Mouse (Mus musculus) thymus, postnatal 4 days (tissue): ENCODE measurements at regions not wholly inside any gene's neighbourhood (a gene's known extent, or its start where the extent isn't known, plus 50 kb on each side); places are given as distances from the start of the nearest gene placed in this dataset.

Experiments
- DNase-seq: peaks from one replicate; pipeline ENCODE4 v3.0.0; 2021

- no peak for DNase-seq
These were observed 85.6 kb upstream of the Ednrb start for GRCm38 (mm10) chr14:103929734-103930364.

GRCm38 (mm10) chr14:103929155-103929729, 85.0 kb upstream of the Ednrb start:
- no peak for DNase-seq

DNA sequence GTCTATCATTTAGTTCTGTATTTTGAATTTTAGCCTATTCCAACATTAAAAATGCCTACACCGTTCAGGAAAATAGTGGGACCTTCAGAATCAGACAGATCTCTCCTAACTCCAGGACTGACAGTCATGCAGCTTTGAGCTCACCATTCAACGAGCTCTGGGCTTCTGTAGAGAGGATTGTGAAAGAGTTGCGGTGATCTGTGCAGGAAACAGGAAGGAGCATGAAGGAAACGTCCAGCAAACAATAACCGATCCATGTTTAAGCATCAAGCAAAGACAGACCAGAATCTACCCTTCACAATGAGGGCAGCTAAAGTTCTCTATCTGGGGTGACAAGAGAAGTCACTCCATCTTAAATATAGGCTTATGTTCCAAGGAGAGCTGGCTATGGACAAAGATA, 76.0 kb upstream of the Ednrb start:
- DNase-seq = no peak

DNA sequence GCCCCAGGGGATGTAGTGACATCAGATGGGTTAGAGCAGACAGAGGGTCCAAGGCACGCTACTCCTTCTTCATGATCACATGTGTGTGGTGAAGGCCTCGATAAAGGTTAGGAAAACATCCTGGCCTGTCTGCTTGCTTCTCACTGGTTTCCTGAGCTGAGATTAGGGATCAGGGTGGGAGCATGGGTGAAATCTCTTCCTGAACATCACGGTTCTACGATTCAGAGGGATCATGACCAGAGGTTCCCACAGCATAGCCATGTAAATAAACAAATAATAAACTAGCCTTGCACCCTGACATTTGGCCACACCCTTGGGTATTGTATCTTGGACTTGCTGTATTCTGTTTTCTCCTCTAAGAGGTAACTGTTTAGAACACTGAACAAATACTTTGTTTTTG, 75.2 kb upstream of the Ednrb start:
- DNase-seq = no peak

DNA sequence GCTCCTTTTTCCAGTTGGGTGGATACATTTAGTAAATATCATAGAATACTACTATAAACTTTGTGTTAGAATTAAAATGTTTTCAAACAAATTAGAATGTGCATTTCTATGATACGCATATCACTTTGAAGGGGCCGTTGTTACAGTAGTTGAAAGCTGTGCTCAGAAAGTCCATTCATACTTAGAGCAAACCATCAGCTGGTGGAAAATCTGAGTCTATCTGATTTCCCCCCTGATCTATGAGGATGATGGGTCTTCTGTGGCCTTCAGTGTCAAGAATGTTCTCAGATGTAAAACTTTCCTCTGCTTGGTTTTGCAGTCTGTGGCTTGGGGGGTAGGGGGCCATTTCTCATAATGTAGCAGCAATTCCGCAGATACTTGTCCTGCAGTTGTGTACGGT, 69.3 kb upstream of the Ednrb start:
- no peak for DNase-seq

DNA sequence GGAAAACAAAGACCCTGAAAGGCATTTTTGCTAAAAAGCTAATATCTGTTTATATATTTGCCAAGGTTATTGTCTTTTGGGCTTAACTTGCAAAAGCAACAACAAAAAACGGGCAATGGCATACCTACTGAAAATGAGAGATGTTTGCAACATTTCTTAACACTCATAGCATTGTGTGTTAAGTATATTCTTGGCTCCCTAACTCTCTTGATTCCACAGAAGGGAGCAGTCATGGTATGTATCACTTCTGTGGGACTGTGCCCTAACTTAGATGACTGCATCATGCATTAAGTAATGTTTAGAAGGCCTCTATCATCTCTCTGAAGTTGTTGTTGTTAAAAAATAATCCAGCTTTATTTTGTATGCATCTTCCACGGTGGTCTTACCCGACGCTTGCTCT, 67.5 kb upstream of the Ednrb start:
- DNase-seq = no peak

GRCm38 (mm10) chr14:103911280-103911679, 67.1 kb upstream of the Ednrb start:
- no peak for DNase-seq

DNA sequence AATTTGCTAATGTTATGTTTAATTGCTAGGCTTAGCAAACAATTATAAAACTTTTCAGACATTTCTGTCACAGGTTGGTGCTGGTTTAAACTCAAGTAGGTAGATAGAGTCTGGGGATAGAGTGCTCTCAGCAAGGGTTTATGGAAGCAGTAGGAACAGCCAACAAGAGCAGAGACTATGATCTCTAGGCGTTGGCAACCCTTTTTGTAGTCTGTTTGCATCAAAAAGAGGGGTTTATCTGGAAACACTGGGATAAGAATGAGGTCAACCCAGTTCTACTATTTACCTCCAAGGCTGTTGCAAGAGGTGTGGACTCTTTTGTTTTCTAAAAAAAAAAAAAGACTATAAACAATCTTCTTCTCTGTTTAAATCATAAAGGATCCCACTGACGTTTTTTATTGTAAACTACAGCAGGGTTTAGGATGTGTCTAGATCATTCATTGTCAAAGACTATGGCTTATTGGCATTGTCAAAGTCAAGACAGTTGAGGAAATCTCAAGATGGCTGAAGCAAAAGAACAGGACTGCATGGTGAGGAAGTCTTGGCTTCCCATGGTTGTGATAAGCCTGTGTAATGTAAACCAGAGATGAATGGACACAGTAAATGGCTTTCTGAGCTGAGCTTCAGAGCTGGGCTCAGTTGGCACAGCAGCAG, 62.3 kb upstream of the Ednrb start:
- DNase-seq = no peak

- DNase-seq = no peak
These were observed 56.6 kb upstream of the Ednrb start for GRCm38 (mm10) chr14:103900817-103901216.

DNA sequence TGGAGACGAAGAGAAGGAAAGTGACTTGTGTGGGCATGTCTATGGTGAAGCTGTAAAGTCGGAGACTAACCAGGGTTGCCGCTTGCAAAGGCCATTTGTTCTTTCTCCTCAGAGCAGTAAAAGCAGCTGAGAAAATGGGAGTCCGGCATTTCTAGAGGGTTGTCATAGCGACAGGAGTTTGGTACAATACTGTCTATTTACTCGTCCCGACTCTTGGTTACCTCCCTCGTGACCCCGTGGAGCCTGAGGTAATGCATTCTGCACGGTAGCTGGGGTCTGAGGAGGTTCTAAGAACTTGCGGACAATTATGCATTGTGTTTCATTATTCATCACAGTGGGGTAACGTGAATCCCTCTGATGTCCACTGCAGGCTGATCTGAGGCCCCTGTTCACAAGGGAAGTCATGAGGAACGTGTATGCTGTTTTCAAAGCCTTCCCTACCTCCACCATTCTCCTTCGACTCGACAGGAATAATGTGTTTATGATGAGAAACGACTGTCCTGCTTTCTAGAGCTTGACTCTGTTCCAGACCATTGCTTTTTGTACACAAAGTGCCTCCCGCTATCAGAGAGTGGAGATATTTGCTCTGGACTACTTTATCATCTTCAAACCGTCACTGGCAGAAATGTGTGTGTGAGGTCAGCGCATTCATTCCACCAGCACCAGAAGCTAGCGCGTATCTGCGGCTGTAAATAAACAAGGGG, 55.1 kb upstream of the Ednrb start:
- no peak for DNase-seq

DNA sequence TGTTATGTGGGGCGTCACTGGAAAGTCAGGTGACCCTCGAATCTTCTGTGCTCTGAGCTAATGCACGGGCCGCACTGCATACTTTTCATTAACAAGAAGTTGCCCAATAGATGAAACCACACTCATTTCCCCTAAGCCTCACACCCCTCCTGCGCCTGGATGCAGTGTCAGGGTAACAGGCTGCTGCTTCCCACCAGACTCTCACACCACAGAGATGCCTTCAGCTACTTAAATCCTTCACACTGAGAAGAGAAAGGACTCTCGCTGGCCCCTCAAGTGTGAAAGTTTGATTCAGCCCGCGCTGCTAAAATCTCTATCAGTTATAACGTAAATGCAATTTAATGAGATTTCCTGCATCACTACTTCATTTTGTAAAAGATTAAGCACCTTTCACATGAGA, 54.5 kb upstream of the Ednrb start:
- no peak for DNase-seq

DNA sequence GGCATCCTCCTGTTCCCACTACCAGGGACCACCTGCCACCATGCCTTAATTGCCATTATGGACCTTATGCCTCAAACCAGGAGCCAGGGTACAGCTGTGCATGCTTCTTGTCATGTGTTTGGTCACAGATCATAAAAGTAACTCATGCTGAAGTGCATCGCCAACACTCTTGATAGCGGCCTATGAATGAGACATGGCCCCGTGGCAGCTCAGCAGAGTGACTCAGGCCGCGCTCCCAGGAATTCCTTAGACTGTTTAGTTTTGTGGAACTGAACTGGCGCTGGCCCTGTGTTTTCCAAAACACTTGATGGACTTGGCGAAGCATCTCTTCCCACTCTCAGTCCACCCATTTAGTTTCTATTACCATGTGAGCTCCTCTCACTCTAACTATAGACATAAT, 51.1 kb upstream of the Ednrb start:
- DNase-seq = no peak
